Mouse (Mus musculus): ENCODE measurements around the gene Smtn. TPM values are rescaled to one million over a fixed set of nuclear protein-coding genes. Genes with fewer than 3 reads are reported as not detected.

Gene Smtn
- total RNA-seq, 1 experiment = 17.3 TPM

DNA sequence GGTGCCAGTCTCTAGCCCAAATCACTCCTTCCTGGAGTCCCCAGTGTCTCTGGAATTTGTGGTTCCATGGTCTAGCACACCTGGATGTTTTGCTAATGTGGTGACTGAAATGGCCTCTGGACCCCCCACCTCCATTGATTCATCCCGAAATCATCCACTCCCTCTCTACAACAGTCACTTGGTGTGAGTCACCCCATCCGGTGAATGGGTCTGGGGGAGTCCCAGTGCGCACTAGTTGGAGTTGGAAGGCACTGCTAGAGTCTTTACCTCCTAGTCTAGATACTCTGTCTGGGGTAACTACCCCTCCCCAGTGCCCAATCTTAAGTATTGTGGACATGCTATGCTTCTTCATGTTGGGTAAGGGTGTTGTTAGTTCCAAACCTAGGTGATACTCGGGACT is 2.1 kb downstream of the Smtn start:
- DNase-seq (ENCODE audit: low read depth, low spot score) = no peak
- Histone ChIP-seq H3K36me3 (ENCODE audit: control insufficient read depth, insufficient read depth, low read length, poor library complexity, severe bottlenecking) (no peaks in the 10 kb centered on the region; the same call in 1 of the 2 replicates), H3K27ac (ENCODE audit: insufficient read depth, low read depth, low read length, poor library complexity, severe bottlenecking) (no peak overlapping the region), H3K4me1 (ENCODE audit: control insufficient read depth in 2 of 2, insufficient read depth in 2 of 2, low read length in 2 of 2, poor library complexity in 1 of 2) (peaks cover 7 to 32% of the 10 kb centered on the region in 2 experiments; a peak in 3 of 4 replicates), H3K4me3 (ENCODE audit: insufficient read depth in 1 of 2, low read depth in 1 of 2, low read length in 2 of 2, poor library complexity in 1 of 2, severe bottlenecking in 1 of 2) (peak overlapping the region; percentile 89 to 93), H3K9ac (ENCODE audit: insufficient read depth, low read depth, low read length, poor library complexity, severe bottlenecking) (peak overlapping the region; percentile 92), H3K9me3 (ENCODE audit: control insufficient read depth, insufficient read depth, low read depth, low read length) (no peaks in the 10 kb centered on the region)
- in situ Hi-C loops (cut with MboI; ENCODE audit: low sequenced_read_pairs in 2 of 2, unreplicated experiment in 2 of 2) = no loop called here
- TF ChIP-seq HCFC1 (IDR thresholded peaks at IDR 0.05; ENCODE audit: borderline replicate concordance, insufficient read depth, low read length) = no peak
- no peak for TF ChIP-seq MAFK (IDR thresholded peaks at IDR 0.05; ENCODE audit: insufficient read depth, low read depth, low read length)
- no peak for TF ChIP-seq CHD2 (IDR thresholded peaks at IDR 0.05; ENCODE audit: low read depth, low read length)

DNA sequence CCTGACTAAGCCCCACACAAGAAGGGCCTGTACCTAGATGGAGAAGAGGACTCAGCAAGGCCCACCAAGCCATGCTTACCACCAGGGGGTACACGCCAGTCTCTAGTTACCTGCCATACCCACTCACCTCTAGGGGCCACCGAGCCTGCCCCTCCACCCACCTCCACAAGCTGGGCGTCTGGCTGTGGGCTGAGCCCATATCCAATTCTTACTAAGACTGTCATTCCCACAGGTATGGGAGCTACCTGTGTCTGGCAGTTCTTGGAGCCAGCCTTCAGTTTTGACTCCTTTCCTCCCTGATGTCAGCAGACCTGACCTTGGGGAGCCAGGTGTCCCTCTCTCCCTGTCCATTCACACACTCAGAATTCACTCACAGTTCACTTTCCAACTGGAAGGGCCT is 2.7 kb downstream of the Smtn start:
- no peak overlapping the region for H3K27ac ChIP-seq (ENCODE audit: insufficient read depth, low read depth, low read length, poor library complexity, severe bottlenecking)
- H3K9me3 ChIP-seq (ENCODE audit: control insufficient read depth, insufficient read depth, low read depth, low read length) = no peaks in the 10 kb centered on the region
- H3K36me3 ChIP-seq (ENCODE audit: control insufficient read depth, insufficient read depth, low read length, poor library complexity, severe bottlenecking) = peaks cover 4% of the 10 kb centered on the region; the same call in 1 of the 2 replicates
- in situ Hi-C loops (cut with MboI; ENCODE audit: low sequenced_read_pairs in 2 of 2, unreplicated experiment in 2 of 2) = no loop called here
- TF ChIP-seq HCFC1 (IDR thresholded peaks at IDR 0.05; ENCODE audit: borderline replicate concordance, insufficient read depth, low read length) (no peak), MAFK (IDR thresholded peaks at IDR 0.05; ENCODE audit: insufficient read depth, low read depth, low read length) (no peak), CHD2 (IDR thresholded peaks at IDR 0.05; ENCODE audit: low read depth, low read length) (no peak), ZNF384 (IDR thresholded peaks at IDR 0.05; ENCODE audit: low read depth, low read length) (no peak), ZC3H11A (IDR thresholded peaks at IDR 0.05; ENCODE audit: borderline replicate concordance, low read depth, low read length) (no peak)
- no peak overlapping the region for H3K9ac ChIP-seq (ENCODE audit: insufficient read depth, low read depth, low read length, poor library complexity, severe bottlenecking)
- DNase-seq (ENCODE audit: low read depth, low spot score) = no peak
- peaks cover 7 to 30% of the 10 kb centered on the region in 2 experiments; a peak in 3 of 4 replicates for H3K4me1 ChIP-seq (ENCODE audit: control insufficient read depth in 2 of 2, insufficient read depth in 2 of 2, low read length in 2 of 2, poor library complexity in 1 of 2)
- no peak overlapping the region for H3K4me3 ChIP-seq (ENCODE audit: insufficient read depth in 1 of 2, low read depth in 1 of 2, low read length in 2 of 2, poor library complexity in 1 of 2, severe bottlenecking in 1 of 2)

DNA sequence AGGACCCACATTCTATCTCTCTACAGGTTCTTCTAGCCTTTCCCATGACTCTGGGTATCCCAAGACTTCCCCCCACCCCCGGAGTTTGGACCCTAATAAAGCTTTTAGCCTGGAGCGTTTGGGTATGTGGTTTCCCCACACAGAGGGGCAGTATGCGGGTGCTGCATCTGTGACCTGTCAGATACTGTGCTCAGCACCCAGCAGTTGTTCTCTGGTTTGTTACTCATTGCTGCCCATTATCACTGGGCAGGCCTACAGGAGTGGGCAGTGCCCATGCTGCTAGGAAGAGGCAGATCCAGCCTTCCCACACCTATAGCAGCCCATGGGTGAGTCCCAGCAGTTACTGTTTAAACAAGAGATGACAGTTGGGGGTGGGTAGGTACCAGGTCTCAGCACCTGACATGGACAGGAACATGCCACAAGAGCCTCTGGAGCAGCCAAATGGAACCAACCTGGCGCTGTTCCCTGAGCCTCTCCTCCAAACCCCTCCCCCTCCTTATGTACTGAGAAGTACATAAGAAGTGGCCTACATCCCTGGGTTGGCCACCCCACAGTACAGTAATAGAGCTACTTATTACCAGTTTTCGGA is 3.6 kb downstream of the Smtn start:
- H3K4me1 ChIP-seq (ENCODE audit: control insufficient read depth in 2 of 2, insufficient read depth in 2 of 2, low read length in 2 of 2, poor library complexity in 1 of 2) = peaks cover 7 to 25% of the 10 kb centered on the region in 2 experiments; a peak in 3 of 4 replicates
- H3K4me3 ChIP-seq (ENCODE audit: insufficient read depth in 1 of 2, low read depth in 1 of 2, low read length in 2 of 2, poor library complexity in 1 of 2, severe bottlenecking in 1 of 2) = no peak overlapping the region
- H3K27ac ChIP-seq (ENCODE audit: insufficient read depth, low read depth, low read length, poor library complexity, severe bottlenecking) = no peak overlapping the region
- no peak for DNase-seq (ENCODE audit: low read depth, low spot score)
- H3K9ac ChIP-seq (ENCODE audit: insufficient read depth, low read depth, low read length, poor library complexity, severe bottlenecking) = no peak overlapping the region
- in situ Hi-C loops (cut with MboI; ENCODE audit: low sequenced_read_pairs in 2 of 2, unreplicated experiment in 2 of 2) = no loop called here
- TF ChIP-seq ZNF384 (IDR thresholded peaks at IDR 0.05; ENCODE audit: low read depth, low read length) (no peak), ZC3H11A (IDR thresholded peaks at IDR 0.05; ENCODE audit: borderline replicate concordance, low read depth, low read length) (no peak), CHD2 (IDR thresholded peaks at IDR 0.05; ENCODE audit: low read depth, low read length) (no peak), MAFK (IDR thresholded peaks at IDR 0.05; ENCODE audit: insufficient read depth, low read depth, low read length) (no peak)
- peaks cover 11% of the 10 kb centered on the region; the same call in 1 of the 2 replicates for H3K36me3 ChIP-seq (ENCODE audit: control insufficient read depth, insufficient read depth, low read length, poor library complexity, severe bottlenecking)
- H3K9me3 ChIP-seq (ENCODE audit: control insufficient read depth, insufficient read depth, low read depth, low read length) = no peaks in the 10 kb centered on the region

DNA sequence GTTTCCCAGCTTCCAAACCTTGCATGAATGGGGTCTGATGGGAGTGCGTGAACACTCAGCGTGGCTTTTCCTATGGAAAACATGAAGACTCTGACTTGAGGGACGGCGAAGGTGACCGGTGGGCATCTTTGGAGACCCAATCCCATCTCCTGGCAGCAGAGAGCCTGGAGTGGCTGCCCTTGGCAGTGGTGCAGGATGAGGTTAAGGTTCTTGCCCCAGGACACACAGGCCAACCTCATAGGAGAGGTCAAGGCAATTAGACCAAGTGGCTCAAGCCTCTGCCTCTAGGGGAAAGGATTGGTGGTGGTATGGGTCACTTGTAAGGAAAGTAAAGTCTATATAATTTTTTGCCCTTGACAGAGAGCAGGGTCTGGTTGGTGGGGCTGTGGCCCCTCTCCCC is 4.3 kb downstream of the Smtn start:
- H3K36me3 ChIP-seq (ENCODE audit: control insufficient read depth, insufficient read depth, low read length, poor library complexity, severe bottlenecking) = peaks cover 14% of the 10 kb centered on the region; the same call in 1 of the 2 replicates
- peak overlapping the region; percentile 72 to 85 for H3K4me3 ChIP-seq (ENCODE audit: insufficient read depth in 1 of 2, low read depth in 1 of 2, low read length in 2 of 2, poor library complexity in 1 of 2, severe bottlenecking in 1 of 2)
- peak overlapping the region; percentile 40 for H3K27ac ChIP-seq (ENCODE audit: insufficient read depth, low read depth, low read length, poor library complexity, severe bottlenecking)
- in situ Hi-C loops (cut with MboI; ENCODE audit: low sequenced_read_pairs in 2 of 2, unreplicated experiment in 2 of 2) = no loop called here
- no peak for TF ChIP-seq CHD2 (IDR thresholded peaks at IDR 0.05; ENCODE audit: low read depth, low read length)
- no peak for TF ChIP-seq ZC3H11A (IDR thresholded peaks at IDR 0.05; ENCODE audit: borderline replicate concordance, low read depth, low read length)
- no peak for TF ChIP-seq MAFK (IDR thresholded peaks at IDR 0.05; ENCODE audit: insufficient read depth, low read depth, low read length)
- TF ChIP-seq HCFC1 (IDR thresholded peaks at IDR 0.05; ENCODE audit: borderline replicate concordance, insufficient read depth, low read length) = no peak
- TF ChIP-seq ZNF384 (IDR thresholded peaks at IDR 0.05; ENCODE audit: low read depth, low read length) = no peak
- peak overlapping the region; percentile 77 for H3K9ac ChIP-seq (ENCODE audit: insufficient read depth, low read depth, low read length, poor library complexity, severe bottlenecking)
- no peaks in the 10 kb centered on the region for H3K9me3 ChIP-seq (ENCODE audit: control insufficient read depth, insufficient read depth, low read depth, low read length)
- DNase-seq (ENCODE audit: low read depth, low spot score) = no peak
- H3K4me1 ChIP-seq (ENCODE audit: control insufficient read depth in 2 of 2, insufficient read depth in 2 of 2, low read length in 2 of 2, poor library complexity in 1 of 2) = peaks cover 5 to 18% of the 10 kb centered on the region in 2 experiments; a peak in 3 of 4 replicates
